Mouse (Mus musculus) brain, adult 2 months (tissue): ENCODE data around the gene Mrpl19.

Experiments used
- DNase-seq: peaks from one replicate; pipeline ENCODE4 v3.0.0; 2011; ENCODE audit warnings: low read depth, low spot score

Mrpl19 gene

GRCm38 (mm10) chr6:81965296-81966067 lies at the start of gene Mrpl19:
Mrpl19 (minus strand) TSS chr6:81965958.
- peak; percentile 97 for DNase-seq

- no peak for DNase-seq
Measured at GRCm38 (mm10) chr6:82012392-82012791, 46.6 kb upstream of the Mrpl19 start.

- DNase-seq, result no peak
Measured at GRCm38 (mm10) chr6:81990049-81990810, 24.5 kb upstream of the Mrpl19 start.

- DNase-seq, result no peak
Measured at GRCm38 (mm10) chr6:81988341-81988740, 22.6 kb upstream of the Mrpl19 start.

- DNase-seq, result peak; percentile 16
Measured at GRCm38 (mm10) chr6:81987580-81987979, 21.8 kb upstream of the Mrpl19 start.

- peak; percentile 81 for DNase-seq
Measured at GRCm38 (mm10) chr6:81987010-81987409, 21.3 kb upstream of the Mrpl19 start.

GRCm38 (mm10) chr6:81986599-81986998 lies 20.8 kb upstream of the Mrpl19 start:
- DNase-seq, result no peak

- no peak for DNase-seq
Measured at GRCm38 (mm10) chr6:81986171-81986570, 20.4 kb upstream of the Mrpl19 start.

GRCm38 (mm10) chr6:81979286-81979685 lies 13.5 kb upstream of the Mrpl19 start:
- no peak for DNase-seq

- DNase-seq, result peak; percentile 82
Measured at GRCm38 (mm10) chr6:81975971-81976621, 10.3 kb upstream of the Mrpl19 start.

GRCm38 (mm10) chr6:81972595-81972994 lies 6.8 kb upstream of the Mrpl19 start:
- no peak for DNase-seq

- DNase-seq, result no peak
Measured at GRCm38 (mm10) chr6:81971196-81971595, 5.4 kb upstream of the Mrpl19 start.

GRCm38 (mm10) chr6:81966068-81966544 lies 348 bp upstream of the Mrpl19 start:
- no peak for DNase-seq

GRCm38 (mm10) chr6:81960284-81960683 lies 5.5 kb downstream of the Mrpl19 start:
- no peak for DNase-seq

GRCm38 (mm10) chr6:81959866-81960265 lies 5.9 kb downstream of the Mrpl19 start:
- no peak for DNase-seq

GRCm38 (mm10) chr6:81957992-81958391 lies 7.8 kb downstream of the Mrpl19 start:
- no peak for DNase-seq

- DNase-seq, result no peak
Measured at GRCm38 (mm10) chr6:81956399-81956798, 9.4 kb downstream of the Mrpl19 start.

- no peak for DNase-seq
Measured at GRCm38 (mm10) chr6:81955133-81955532, 10.6 kb downstream of the Mrpl19 start.

- DNase-seq, result peak; percentile 53
Measured at GRCm38 (mm10) chr6:81946906-81947305, 18.9 kb downstream of the Mrpl19 start.

- no peak for DNase-seq
Measured at GRCm38 (mm10) chr6:81944432-81944831, 21.3 kb downstream of the Mrpl19 start.

GRCm38 (mm10) chr6:81943281-81943680 lies 22.5 kb downstream of the Mrpl19 start:
- no peak for DNase-seq

GRCm38 (mm10) chr6:81941718-81942117 lies 24.0 kb downstream of the Mrpl19 start:
- no peak for DNase-seq
